Mouse (Mus musculus) midbrain, embryonic 12.5 days (tissue): Measurements from ENCODE around the gene Pcna. TPM values are rescaled to one million over a fixed set of nuclear protein-coding genes. Genes with fewer than 3 reads are reported as not detected.
A peak's percentile ranks its signal among the peaks of the same experiment; 100 is the strongest.
"Not testable (repeated sequence)": the region's sequence is repeated elsewhere in the genome, so short reads cannot be mapped to it uniquely, and the experiment has no call there.

ENCODE experiments used
- ATAC-seq: fragments of 200-750 bp; cut with Nextera tagmentation; 2 replicates; pipeline ENCODE4 v1.8.0; 2017; ENCODE audit warnings: low read depth, moderate TSS enrichment, moderate library complexity; ENCODE audit not compliant: low FRiP score
- H3K27ac ChIP-seq: fragments of 300-500 bp; sonication (generic); replicated peaks from 2 replicates; pipeline ENCODE4 v1.5.1; 2016; ENCODE audit warnings: mild to moderate bottlenecking
- H3K27me3 ChIP-seq: fragments of 300-500 bp; sonication (generic); 2 replicates; pipeline ENCODE4 v1.6.1; 2016; ENCODE audit warnings: mild to moderate bottlenecking
- H3K36me3 ChIP-seq: fragments of 300-500 bp; sonication (generic); 2 replicates; pipeline ENCODE4 v1.6.1; 2016
- H3K4me1 ChIP-seq: fragments of 300-500 bp; sonication (generic); 2 replicates; pipeline ENCODE4 v1.6.1; 2016
- H3K4me2 ChIP-seq: fragments of 300-500 bp; sonication (generic); replicated peaks from 2 replicates; pipeline ENCODE4 v1.6.1; 2016; ENCODE audit warnings: mild to moderate bottlenecking, moderate library complexity
- H3K4me3 ChIP-seq: fragments of 300-500 bp; sonication (generic); 2 replicates; pipeline ENCODE4 v1.5.1; 2016; ENCODE audit warnings: mild to moderate bottlenecking
- H3K9ac ChIP-seq: fragments of 300-500 bp; sonication (generic); replicated peaks from 2 replicates; pipeline ENCODE4 v1.6.1; 2016; ENCODE audit warnings: mild to moderate bottlenecking, moderate library complexity
- H3K9me3 ChIP-seq: fragments of 300-500 bp; sonication (generic); 2 replicates; pipeline ENCODE4 v1.6.1; 2016; ENCODE audit warnings: mild to moderate bottlenecking
- WGBS: fragments of 180-500 bp; shearing (Covaris S2); methylation state at CpG from one replicate; pipeline ENCODE4 v1.1.7; 2016; 5-methylcytosine and 5-hydroxymethylcytosine counted together
- polyA plus RNA-seq: library from polyadenylated mRNA; unstranded; fragments of >200 nt; fragmentation: Nextera tagmentation; extraction: Ambion mirVana; gene quantifications from 2 replicates; pipeline ENCODE4 v1.2.1, GENCODE M21; 2016

Pcna gene
- polyA plus RNA-seq, 1 experiment from 2014 or later, result 261 TPM

GRCm38 (mm10) chr2:132251911-132252310, 1.2 kb downstream of the Pcna start:
- H3K4me1 ChIP-seq, result peaks cover 37% of the 10 kb centered on the region
- peak overlapping the region; percentile 61 for H3K9ac ChIP-seq
- peak overlapping the region; percentile 64 for H3K4me3 ChIP-seq
- no peak for ATAC-seq
- 11% methylated on average over 8 of the region's 8 CpGs for WGBS
- H3K4me2 ChIP-seq, result peak overlapping the region; percentile 64
- H3K27ac ChIP-seq, result no peak overlapping the region
- H3K9me3 ChIP-seq, result no peaks in the 10 kb centered on the region
- H3K36me3 ChIP-seq, result no peaks in the 10 kb centered on the region
- no peaks in the 10 kb centered on the region for H3K27me3 ChIP-seq

- 6% methylated on average over 50 of the region's 50 CpGs for WGBS
- Histone ChIP-seq H3K36me3 (peaks cover 12% of the 10 kb centered on the region; the same call in 1 of the 2 replicates), H3K27ac (peak within 1 kb of the TSS; percentile 75)
These were observed 5.4 kb downstream of the Pcna start, which contains the start of gene Tmem230 for GRCm38 (mm10) chr2:132247539-132248313. Gene Tmem230 (minus strand): TSS chr2:132247807.

DNA sequence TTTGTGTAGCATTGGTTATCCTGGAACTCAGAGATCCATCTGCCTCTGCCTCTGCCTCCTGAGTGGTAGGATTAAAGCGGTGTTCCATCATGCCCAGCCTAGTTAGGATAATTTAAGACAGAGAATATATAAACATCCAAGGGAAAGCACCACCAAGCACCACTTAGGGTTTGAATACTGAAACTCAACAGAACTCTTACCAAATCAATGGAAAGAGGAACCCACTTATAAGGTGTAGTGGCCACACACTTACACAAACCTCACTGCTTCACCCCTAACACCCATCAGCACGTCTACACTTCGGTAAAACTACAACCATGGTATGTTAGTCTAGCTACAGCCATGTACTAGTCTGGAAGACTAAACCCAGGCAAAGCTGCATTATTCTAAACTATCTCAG, 9.7 kb downstream of the Pcna start:
- ATAC-seq, result no peak
- Histone ChIP-seq H3K27me3 (no peaks in the 10 kb centered on the region), H3K36me3 (peaks cover 16% of the 10 kb centered on the region; the same call in 1 of the 2 replicates), H3K4me3 (no peak overlapping the region), H3K27ac (no peak overlapping the region), H3K9me3 (no peaks in the 10 kb centered on the region), H3K4me2 (no peak overlapping the region), H3K9ac (no peak overlapping the region), H3K4me1 (peaks cover 10% of the 10 kb centered on the region)
- 90% methylated on average over 3 of the region's 3 CpGs for WGBS

More at GRCm38 (mm10) chr2:132247539-132248313, 5.4 kb downstream of the Pcna start, which contains the start of gene Tmem230:
- Histone ChIP-seq H3K4me2 (peak within 1 kb of the TSS; percentile 80), H3K9me3 (no peaks in the 10 kb centered on the region), H3K4me1 (peaks cover 36% of the 10 kb centered on the region), H3K27me3 (no peaks in the 10 kb centered on the region), H3K4me3 (peak within 1 kb of the TSS; percentile 64), H3K9ac (peak within 1 kb of the TSS; percentile 71)
- peak; percentile 95 for ATAC-seq

DNA sequence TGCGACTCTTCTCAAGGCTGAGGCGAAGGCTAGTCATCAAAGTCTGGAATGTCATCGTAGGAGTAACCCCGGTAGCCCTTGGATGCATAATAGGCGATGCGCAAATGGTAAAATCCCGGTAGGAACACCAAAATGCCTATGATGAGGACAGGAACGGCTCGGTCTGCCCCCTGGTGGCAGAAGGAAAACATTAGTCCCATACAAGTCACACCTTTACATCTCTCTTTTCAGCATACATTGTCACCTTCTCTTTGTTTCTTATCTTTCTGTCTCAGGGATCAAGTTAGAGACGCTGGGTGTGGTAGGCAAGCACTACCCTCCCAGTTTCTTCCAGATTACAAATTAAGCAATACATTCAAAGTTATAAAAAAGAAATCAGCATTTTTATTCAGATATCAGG, 12.7 kb downstream of the Pcna start:
- H3K4me3 ChIP-seq, H3K4me2 ChIP-seq, H3K27ac ChIP-seq, H3K9ac ChIP-seq, H3K4me1 ChIP-seq, H3K27me3 ChIP-seq, H3K9me3 ChIP-seq, ATAC-seq: not testable (repeated sequence)
- peaks cover 16% of the 10 kb centered on the region; the same call in 1 of the 2 replicates for H3K36me3 ChIP-seq
- WGBS, result 38% methylated on average over 8 of the region's 10 CpGs

GRCm38 (mm10) chr2:132239434-132239833, 13.7 kb downstream of the Pcna start:
- H3K4me2 ChIP-seq, H3K27me3 ChIP-seq: not testable (repeated sequence)
- 94% methylated on average over 3 of the region's 3 CpGs for WGBS

GRCm38 (mm10) chr2:132235975-132236374, 17.1 kb downstream of the Pcna start:
- Histone ChIP-seq H3K9ac (no peak overlapping the region), H3K4me2 (no peak overlapping the region), H3K36me3 (no peaks in the 10 kb centered on the region), H3K4me1 (no peaks in the 10 kb centered on the region), H3K4me3 (no peak overlapping the region), H3K27me3 (no peaks in the 10 kb centered on the region), H3K27ac (no peak overlapping the region), H3K9me3 (no peaks in the 10 kb centered on the region)
- no peak for ATAC-seq
- 82% methylated on average over 7 of the region's 7 CpGs for WGBS

More at GRCm38 (mm10) chr2:132239434-132239833, 13.7 kb downstream of the Pcna start:
- not testable (repeated sequence) for H3K4me1 ChIP-seq, H3K9ac ChIP-seq, H3K27ac ChIP-seq, H3K4me3 ChIP-seq, H3K9me3 ChIP-seq, ATAC-seq
- H3K36me3 ChIP-seq, result peaks cover 13% of the 10 kb centered on the region; the same call in 1 of the 2 replicates

DNA sequence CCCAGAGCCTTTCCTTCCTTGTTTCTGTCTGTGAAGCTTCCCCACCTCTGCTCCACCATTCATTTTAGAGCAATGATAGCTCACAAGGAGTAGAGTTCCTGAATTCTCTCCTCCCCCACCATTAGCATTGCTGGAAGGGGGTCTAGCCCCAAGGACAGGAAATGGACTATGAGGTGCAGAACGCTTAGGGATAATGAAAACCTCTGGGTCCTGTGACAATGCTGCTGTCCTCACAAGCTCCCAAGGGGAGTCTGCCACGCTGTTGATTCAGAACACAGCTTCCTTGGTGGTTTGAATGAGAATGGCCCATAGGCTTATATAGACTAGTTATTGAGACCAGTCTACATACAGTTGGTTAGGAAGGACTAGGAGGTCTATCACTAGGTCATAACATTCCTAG, 17.8 kb downstream of the Pcna start:
- H3K9ac ChIP-seq, result no peak overlapping the region
- 48% methylated on average over 2 of the region's 2 CpGs for WGBS
- no peaks in the 10 kb centered on the region for H3K9me3 ChIP-seq
- H3K4me1 ChIP-seq, result no peaks in the 10 kb centered on the region
- no peak overlapping the region for H3K4me2 ChIP-seq
- ATAC-seq, result no peak
- no peak overlapping the region for H3K27ac ChIP-seq
- no peaks in the 10 kb centered on the region for H3K27me3 ChIP-seq
- H3K36me3 ChIP-seq, result no peaks in the 10 kb centered on the region
- H3K4me3 ChIP-seq, result no peak overlapping the region

DNA sequence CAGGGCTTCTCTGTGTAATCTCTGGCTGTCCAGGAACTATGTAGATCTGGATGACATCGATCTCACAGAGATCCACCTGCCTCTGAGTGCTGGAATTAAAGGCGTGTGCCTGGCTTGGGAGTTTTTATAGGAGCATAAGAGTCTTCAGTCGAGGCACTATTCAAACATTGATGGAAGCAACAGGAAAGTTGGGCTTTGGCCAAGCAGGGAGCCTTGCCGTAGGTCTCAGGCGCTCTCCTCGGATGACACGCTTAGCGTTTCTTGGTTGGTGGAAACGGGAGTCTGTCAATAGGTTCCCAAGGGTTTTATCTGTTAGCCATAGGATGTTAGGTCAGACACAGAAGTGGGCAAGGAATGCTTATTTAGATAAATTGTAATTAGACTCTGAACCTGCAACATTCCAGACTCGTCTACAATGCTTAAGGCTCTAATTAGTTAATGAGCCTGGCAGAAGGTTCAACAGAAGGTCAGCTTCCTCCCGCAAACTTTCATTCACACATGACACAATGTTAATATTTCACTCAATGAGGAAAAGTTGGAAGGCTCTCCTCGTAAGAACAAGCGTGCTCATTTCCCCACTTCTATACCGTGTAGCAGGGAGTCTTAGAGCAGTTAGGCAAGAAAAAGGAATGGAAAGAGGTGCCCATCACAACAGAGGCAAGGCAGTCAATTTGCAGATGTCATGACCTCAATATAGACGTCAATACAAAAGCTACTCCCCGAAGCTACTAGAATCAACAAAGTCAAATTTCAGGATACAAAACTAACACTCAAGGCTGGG, 18.9 kb downstream of the Pcna start:
- Histone ChIP-seq H3K27me3 (no peaks in the 10 kb centered on the region), H3K4me2 (no peak overlapping the region), H3K27ac (no peak overlapping the region), H3K4me3 (no peak overlapping the region), H3K9ac (no peak overlapping the region), H3K9me3 (no peaks in the 10 kb centered on the region), H3K4me1 (no peaks in the 10 kb centered on the region), H3K36me3 (no peaks in the 10 kb centered on the region)
- WGBS, result 84% methylated on average over 16 of the region's 16 CpGs
- ATAC-seq, result no peak

DNA sequence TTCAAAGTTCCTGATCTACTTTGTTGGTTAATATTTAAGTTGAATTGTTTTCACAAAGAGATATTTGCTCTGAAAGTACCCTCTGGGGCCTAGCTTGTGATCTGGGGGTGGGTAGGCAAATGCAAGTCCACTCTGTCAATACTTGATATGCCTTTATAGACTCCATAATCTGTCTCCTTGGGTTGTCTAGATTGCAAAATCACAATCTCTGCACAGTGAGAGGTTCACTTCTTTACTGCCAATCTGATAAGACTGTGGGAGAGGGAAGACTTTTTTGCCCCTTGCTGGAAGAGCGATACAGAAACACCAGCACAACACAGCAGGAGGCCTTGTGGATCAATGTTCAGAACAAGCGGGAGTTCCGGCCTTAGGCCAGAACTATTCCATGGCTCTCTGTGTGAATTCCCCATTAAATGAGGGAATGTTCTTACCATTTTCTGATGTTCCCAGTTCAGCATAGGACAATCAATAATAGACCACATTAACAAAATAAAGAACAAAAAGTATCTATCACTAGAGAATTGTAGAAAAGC, 20.6 kb downstream of the Pcna start:
- Histone ChIP-seq H3K36me3 (no peaks in the 10 kb centered on the region), H3K4me3 (no peak overlapping the region), H3K9ac (no peak overlapping the region), H3K4me2 (no peak overlapping the region), H3K9me3 (no peaks in the 10 kb centered on the region), H3K27ac (no peak overlapping the region), H3K4me1 (no peaks in the 10 kb centered on the region), H3K27me3 (no peaks in the 10 kb centered on the region)
- ATAC-seq, result no peak
- WGBS, result 69% methylated on average over 3 of the region's 3 CpGs

GRCm38 (mm10) chr2:132224359-132224758, 28.8 kb downstream of the Pcna start:
- Histone ChIP-seq H3K4me3 (no peak overlapping the region), H3K27me3 (no peaks in the 10 kb centered on the region), H3K36me3 (no peaks in the 10 kb centered on the region), H3K4me1 (no peaks in the 10 kb centered on the region), H3K9me3 (no peaks in the 10 kb centered on the region), H3K4me2 (no peak overlapping the region), H3K27ac (no peak overlapping the region), H3K9ac (no peak overlapping the region)
- 93% methylated on average over 4 of the region's 4 CpGs for WGBS
- ATAC-seq, result no peak

- H3K9ac ChIP-seq, result no peak overlapping the region
- no peak for ATAC-seq
- H3K4me3 ChIP-seq, result no peak overlapping the region
- no peaks in the 10 kb centered on the region for H3K9me3 ChIP-seq
- H3K27me3 ChIP-seq, result no peaks in the 10 kb centered on the region
- no peak overlapping the region for H3K27ac ChIP-seq
- WGBS, result 79% methylated on average over 11 of the region's 11 CpGs
- no peaks in the 10 kb centered on the region for H3K4me1 ChIP-seq
- H3K4me2 ChIP-seq, result no peak overlapping the region
- no peaks in the 10 kb centered on the region for H3K36me3 ChIP-seq
These were observed 31.5 kb downstream of the Pcna start for GRCm38 (mm10) chr2:132221611-132222073.
